Comparison of ENCODE assay signal across 8 mouse cellular contexts in the genomic region with DNA sequence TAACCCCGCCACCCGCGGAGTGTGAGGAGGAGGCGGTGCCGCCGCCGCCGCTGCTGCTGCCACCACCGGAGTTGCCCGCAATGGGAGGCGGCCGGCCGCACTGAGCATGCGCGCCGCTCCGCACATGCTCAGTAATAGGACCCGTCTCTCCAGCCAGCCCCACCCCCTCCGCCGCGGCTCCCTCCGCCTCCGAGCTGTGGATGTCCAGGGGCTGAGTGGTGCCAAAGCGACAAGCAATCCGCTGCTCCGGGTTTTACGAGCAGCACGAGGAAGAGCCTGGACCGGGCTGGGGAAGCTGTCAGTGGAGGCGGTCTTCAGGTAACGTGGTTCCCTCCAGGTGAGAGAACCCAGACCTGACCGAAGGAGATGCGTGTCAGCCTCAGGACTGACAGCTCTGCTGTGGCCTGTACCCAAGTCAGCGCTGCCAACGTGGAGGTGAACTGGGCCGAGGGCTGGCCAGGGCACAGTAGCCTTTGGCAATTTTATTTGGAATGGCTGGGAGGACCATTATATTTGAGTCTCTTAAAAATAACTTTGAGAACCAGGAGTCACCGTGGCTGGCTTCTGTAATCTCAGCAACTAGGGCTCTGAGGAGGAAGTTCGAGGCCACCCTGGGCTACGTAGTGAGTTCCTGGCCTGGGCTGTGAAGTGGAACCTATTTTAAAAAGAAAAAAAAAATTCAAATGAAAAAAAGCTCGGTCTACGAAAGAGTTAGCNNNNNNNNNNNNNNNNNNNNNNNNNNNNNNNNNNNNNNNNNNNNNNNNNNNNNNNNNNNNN. TPM values are rescaled to one million over a fixed set of nuclear protein-coding genes. Genes with fewer than 3 reads are reported as not detected.
A peak's percentile ranks its signal among the peaks of the same experiment; 100 is the strongest.
DNase-seq lines count a peak whose midpoint lies in the region; ATAC-seq and TF ChIP-seq lines count a peak whose summit lies in the region.

A gene (minus strand): TSS at position 86 of the 777 bp plus-strand sequence.

- no peaks in the 10 kb centered on the region for H3K9me3 ChIP-seq in embryonic facial prominence, embryonic 14.5 days (ENCODE audit: control insufficient read depth, low read length)
- H3K9me3 ChIP-seq in limb, embryonic 13.5 days = no peaks in the 10 kb centered on the region
- no peaks in the 10 kb centered on the region for H3K9me3 ChIP-seq in midbrain, embryonic 16.5 days (replicated peaks; ENCODE audit: control insufficient read depth, low read length, poor library complexity, severe bottlenecking)

- WGBS in embryonic facial prominence, embryonic 14.5 days = 9% methylated on average over 17 of the region's 41 CpGs
- 5% methylated on average over 32 of the region's 41 CpGs for WGBS in heart, adult 2 months
- 6% methylated on average over 28 of the region's 41 CpGs for WGBS in limb, embryonic 13.5 days
- 4% methylated on average over 41 of the region's 41 CpGs for WGBS in midbrain, embryonic 16.5 days

- intact Hi-C loops in heart, adult 2 months (cut with DNase I) = loop anchor here (1.0 to 10.0 kb wide), 3 partner anchors 125 to 279 kb away; a partner anchor contains a TSS

- peak; percentile 94 for DNase-seq in 3T3-L1 (ENCODE audit: low read depth, low spot score)
- peak; percentile 97 for DNase-seq in adrenal gland, postnatal 4 days (ENCODE audit: low spot score in 2 of 2)
- DNase-seq in embryonic facial prominence, embryonic 14.5 days (ENCODE audit: low spot score) = peak; percentile 98
- peak; percentile 98 to 99 for DNase-seq in heart, adult 2 months
- DNase-seq in kidney, adult 8-10 months = peak; percentile 99
- peak; percentile 94 to 98 for DNase-seq in spleen, postnatal 10 days (ENCODE audit: low spot score in 2 of 2)

- no peak for TF ChIP-seq CTCF in heart, adult 2 months (IDR thresholded peaks at IDR 0.05)

- H3K27me3 ChIP-seq in embryonic facial prominence, embryonic 14.5 days (replicated peaks; ENCODE audit: control insufficient read depth, insufficient read depth, low read length) = no peaks in the 10 kb centered on the region
- H3K27me3 ChIP-seq in heart, adult 2 months (ENCODE audit: control insufficient read depth, insufficient read depth, low read length) = no peaks in the 10 kb centered on the region
- no peaks in the 10 kb centered on the region; the same call in 1 of the 2 replicates for H3K27me3 ChIP-seq in limb, embryonic 13.5 days
- no peaks in the 10 kb centered on the region for H3K27me3 ChIP-seq in midbrain, embryonic 16.5 days (ENCODE audit: control insufficient read depth, insufficient read depth, low read depth, low read length)

- peak; percentile 57 for TF ChIP-seq POLR2A in heart, adult 2 months (IDR thresholded peaks at IDR 0.05; ENCODE audit: insufficient read depth, low read depth, low read length)

- peak within 1 kb of the TSS; percentile 87 for H3K27ac ChIP-seq in embryonic facial prominence, embryonic 14.5 days (replicated peaks; ENCODE audit: low read depth, low read length)
- H3K27ac ChIP-seq in heart, adult 2 months = peak within 1 kb of the TSS; percentile 87
- peak within 1 kb of the TSS; percentile 85 for H3K27ac ChIP-seq in limb, embryonic 13.5 days
- H3K27ac ChIP-seq in midbrain, embryonic 16.5 days (ENCODE audit: low read length) = peak within 1 kb of the TSS; percentile 98

- H3K9ac ChIP-seq in embryonic facial prominence, embryonic 14.5 days (ENCODE audit: low read depth, low read length) = peak within 1 kb of the TSS; percentile 84
- peak within 1 kb of the TSS; percentile 90 for H3K9ac ChIP-seq in heart, adult 2 months (ENCODE audit: low read depth, low read length)
- H3K9ac ChIP-seq in limb, embryonic 13.5 days = peak within 1 kb of the TSS; percentile 86
- H3K9ac ChIP-seq in midbrain, embryonic 16.5 days (ENCODE audit: low read depth, low read length) = peak within 1 kb of the TSS; percentile 93

- peak; percentile 99 for ATAC-seq in embryonic facial prominence, embryonic 14.5 days (ENCODE audit: low read depth)
- peak; percentile 98 for ATAC-seq in limb, embryonic 13.5 days (ENCODE audit: low FRiP score, low read depth)
- peak; percentile 97 for ATAC-seq in midbrain, embryonic 16.5 days

- TF ChIP-seq EP300 in heart, adult 2 months (IDR thresholded peaks at IDR 0.05; ENCODE audit: insufficient read depth, low read depth, low read length) = 0 out of 2 replicates have a peak, but pooled peaks have one; percentile 50

- H3K4me3 ChIP-seq in embryonic facial prominence, embryonic 14.5 days (ENCODE audit: low read depth, low read length) = peak within 1 kb of the TSS; percentile 79
- peak within 1 kb of the TSS; percentile 88 for H3K4me3 ChIP-seq in heart, adult 2 months
- H3K4me3 ChIP-seq in limb, embryonic 13.5 days = peak within 1 kb of the TSS; percentile 79
- H3K4me3 ChIP-seq in midbrain, embryonic 16.5 days (ENCODE audit: low read depth, low read length) = peak within 1 kb of the TSS; percentile 86

- H3K79me2 ChIP-seq in heart, adult 2 months (replicated peaks; ENCODE audit: control insufficient read depth, insufficient read depth, low read length) = peaks cover 4% of the 10 kb centered on the region

- H3K4me1 ChIP-seq in embryonic facial prominence, embryonic 14.5 days (ENCODE audit: control insufficient read depth, insufficient read depth, low read length) = peaks cover 20% of the 10 kb centered on the region
- H3K4me1 ChIP-seq in heart, adult 2 months (ENCODE audit: control insufficient read depth, insufficient read depth, low read length) = no peaks in the 10 kb centered on the region; the same call in 1 of the 2 replicates
- H3K4me1 ChIP-seq in limb, embryonic 13.5 days = peaks cover 24% of the 10 kb centered on the region
- peaks cover 36% of the 10 kb centered on the region for H3K4me1 ChIP-seq in midbrain, embryonic 16.5 days (ENCODE audit: control insufficient read depth, insufficient read depth, low read length)

- no peaks in the 10 kb centered on the region for H3K36me3 ChIP-seq in embryonic facial prominence, embryonic 14.5 days (ENCODE audit: control insufficient read depth, insufficient read depth, low read length)
- H3K36me3 ChIP-seq in heart, adult 2 months (ENCODE audit: control insufficient read depth, insufficient read depth, low read length) = peaks cover 7% of the 10 kb centered on the region
- no peaks in the 10 kb centered on the region for H3K36me3 ChIP-seq in limb, embryonic 13.5 days
- H3K36me3 ChIP-seq in midbrain, embryonic 16.5 days (ENCODE audit: control insufficient read depth, insufficient read depth, low read length) = no peaks in the 10 kb centered on the region

- peak within 1 kb of the TSS; percentile 57 for H3K4me2 ChIP-seq in embryonic facial prominence, embryonic 14.5 days (ENCODE audit: low read depth, low read length)
- peak within 1 kb of the TSS; percentile 79 for H3K4me2 ChIP-seq in limb, embryonic 13.5 days (replicated peaks)
- peak within 1 kb of the TSS; percentile 81 for H3K4me2 ChIP-seq in midbrain, embryonic 16.5 days (ENCODE audit: low read length)

RNA-seq across cellular contexts. Expression of the gene that starts here (rescaled TPM):
- total RNA-seq in adrenal gland, postnatal 4 days (2021) = 10 to 100 TPM; 45.2 to 51.2 TPM
- 27.0 and 28.6 TPM in 2 replicates for polyA plus RNA-seq in embryonic facial prominence, embryonic 14.5 days (2014; fragmentation: Nextera tagmentation; extraction: Ambion mirVana)
- 10 to 100 TPM; 26.6 to 27.5 TPM for total RNA-seq in heart, adult 2 months (2021)
- 12.6 and 19.0 TPM in 2 replicates for polyA plus RNA-seq in heart, adult 2 months (2012; rRNA removed)
- 23.0 and 25.8 TPM in 2 replicates for polyA plus RNA-seq in limb, embryonic 13.5 days (2015; fragmentation: Nextera tagmentation; extraction: Ambion mirVana)
- 58.1 and 64.8 TPM in 2 replicates for polyA plus RNA-seq in midbrain, embryonic 16.5 days (2015; fragmentation: Nextera tagmentation; extraction: Ambion mirVana)

Comparison
In these comparisons a context has a peak if more than half of its experiments do, and no peak if none do; other contexts are left out.
1. Peak in every context shown above with its lines: DNase-seq, ATAC-seq, H3K4me3 ChIP-seq and H3K27ac ChIP-seq.